Mouse (Mus musculus) heart, postnatal 25 days (tissue): Measurements from ENCODE around the gene Olfr134. TPM values are rescaled to one million over a fixed set of nuclear protein-coding genes. Genes with fewer than 3 reads are reported as not detected.
"Not testable (repeated sequence)": the region's sequence is repeated elsewhere in the genome, so short reads cannot be mapped to it uniquely, and the experiment has no call there.

Experiments
- DNase-seq: peaks from one replicate; pipeline ENCODE4 v3.0.0; 2022; ENCODE audit warnings: low spot score
- intact Hi-C: fragments of 180-260 bp; cut with DNase I; formaldehyde crosslinking; loops from one replicate; pipeline ENCODE4 v1.15.1; 2025
- total RNA-seq, 2 experiments: library from RNA; stranded (reverse); gene quantifications; 2 replicates each; pipeline ENCODE4 v1.2.3; 2021

Olfr134 gene
- not detected for total RNA-seq

DNA sequence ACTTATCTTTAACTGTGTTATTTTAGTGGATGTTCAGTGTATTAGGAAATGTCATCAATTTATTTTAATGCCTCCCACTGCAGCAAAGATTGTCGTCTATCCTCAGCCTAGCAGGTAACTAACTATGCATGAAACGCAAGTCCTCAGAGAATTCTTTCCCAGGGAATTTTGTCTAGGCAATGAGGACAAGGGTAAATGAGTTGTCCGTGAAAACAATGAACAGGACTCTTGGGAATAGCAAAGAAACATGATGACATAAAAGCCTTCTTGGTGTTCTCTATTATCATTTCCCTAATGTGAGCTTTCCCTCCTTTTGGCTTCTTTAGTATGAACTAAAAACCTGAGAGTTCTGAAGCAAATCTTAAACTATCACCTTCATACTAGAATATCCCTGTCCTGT, at the start of gene Olfr134:
TSS of gene Olfr134 (plus strand) at position 301 of the 400 bp plus-strand sequence.
- intact Hi-C loops: no loop called here

DNA sequence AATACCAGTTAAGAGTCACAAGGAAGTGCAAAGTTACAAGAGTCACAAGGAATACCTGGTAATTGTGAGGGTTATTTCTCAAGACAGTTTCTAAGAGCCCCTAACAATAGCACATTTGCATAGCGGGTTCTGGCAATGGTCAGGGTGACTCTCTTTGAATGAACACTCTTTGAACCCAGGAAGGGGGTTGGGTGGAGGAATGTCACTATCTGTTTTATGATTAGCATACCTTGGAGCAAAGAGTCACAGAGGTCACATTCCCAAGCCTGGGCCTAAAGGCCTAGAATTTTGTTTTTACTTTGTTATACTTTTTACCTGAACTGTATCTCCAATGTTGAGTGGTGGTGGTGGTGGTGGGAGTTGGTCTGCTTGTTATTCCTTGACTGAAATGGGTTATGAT, 47.0 kb upstream of the Olfr134 start:
- DNase-seq, intact Hi-C loops: not testable (repeated sequence)

More for the DNA sequence above, at the start of gene Olfr134:
- no peak for DNase-seq

DNA sequence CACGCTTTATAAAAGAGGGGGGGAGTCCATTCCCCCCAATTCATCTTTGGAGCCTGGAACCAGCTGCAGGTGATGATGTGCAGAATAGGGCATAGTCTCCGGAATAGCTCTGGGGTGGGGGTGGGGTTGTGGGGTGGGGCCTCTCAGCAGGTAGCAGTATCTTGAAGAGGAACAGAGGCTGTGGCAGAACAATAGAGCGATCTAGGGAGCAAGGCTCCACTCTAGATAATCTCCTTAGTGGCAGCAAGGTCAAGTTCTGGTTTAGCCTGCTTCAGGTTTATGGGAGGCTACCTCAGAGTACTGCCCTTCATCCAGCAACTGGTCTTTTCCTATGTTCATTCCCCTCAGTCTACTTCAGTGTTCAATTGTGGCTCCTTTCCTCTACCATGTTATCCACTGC, 45.8 kb upstream of the Olfr134 start:
- DNase-seq, intact Hi-C loops: not testable (repeated sequence)

DNA sequence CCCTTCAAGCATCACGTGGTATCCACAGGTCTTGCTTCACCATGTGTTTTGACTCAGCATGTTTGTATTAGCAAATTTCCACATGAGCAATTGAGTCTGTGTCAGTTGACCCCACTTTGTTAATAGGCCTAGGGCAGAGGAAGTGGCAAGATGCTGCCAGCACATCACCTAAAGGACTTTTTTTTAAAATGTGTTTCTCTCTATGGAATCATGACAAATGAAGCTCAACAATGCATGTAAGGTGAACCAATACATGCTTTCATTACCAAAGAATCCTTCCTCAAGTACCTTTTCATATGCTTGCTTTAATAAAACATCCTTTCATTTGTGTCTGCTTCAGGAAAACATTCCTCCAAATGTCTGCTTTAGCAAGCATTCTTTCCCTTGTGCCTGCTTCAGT, 36.8 kb upstream of the Olfr134 start, which contains the start of gene Olfr132:
TSS of gene Olfr132 (minus strand) at position 101 of the 400 bp plus-strand sequence.
- intact Hi-C loops: no loop called here
- no peak for DNase-seq

DNA sequence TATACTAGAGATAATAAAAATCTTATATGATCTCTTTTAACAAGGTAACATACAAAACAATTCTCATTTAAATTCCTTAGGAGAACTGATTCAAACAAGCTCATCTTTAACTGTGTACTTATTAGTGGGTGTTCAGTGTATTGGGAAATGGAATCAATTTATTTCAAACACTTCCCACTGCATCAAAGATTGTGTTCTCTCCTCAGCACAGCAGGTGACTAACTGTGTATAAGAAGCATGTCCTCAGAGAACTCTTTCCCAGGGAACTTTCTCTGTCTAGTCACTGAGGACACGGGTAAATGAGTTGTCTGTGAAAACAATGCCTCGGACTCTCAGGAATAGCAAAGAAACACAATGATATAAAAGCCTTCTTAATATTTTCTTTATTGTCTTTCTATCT, 26.2 kb upstream of the Olfr134 start, which contains the start of gene Olfr133:
TSS of gene Olfr133 (plus strand) at position 301 of the 400 bp plus-strand sequence.
- intact Hi-C loops: no loop called here
- no peak for DNase-seq

DNA sequence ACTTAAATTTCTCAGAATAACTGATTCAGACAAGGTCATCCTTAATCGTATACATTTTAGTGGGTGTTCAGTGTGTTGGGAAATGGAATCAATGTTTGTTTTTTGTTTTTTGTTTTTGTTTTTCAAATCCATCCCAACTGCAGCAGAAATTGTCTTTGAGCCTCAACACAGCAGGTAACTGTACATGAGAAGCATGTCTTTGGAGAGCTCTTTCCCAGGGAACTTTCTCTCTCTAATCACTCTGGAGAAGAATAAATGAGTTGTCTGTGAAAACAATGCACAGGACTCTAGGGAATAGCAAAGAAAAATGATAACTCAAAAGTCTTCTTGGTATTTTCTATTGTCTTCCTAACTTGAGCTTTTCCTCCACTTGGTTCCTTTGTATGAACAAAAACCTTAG, 32.8 kb downstream of the Olfr134 start, which contains the start of gene Olfr135:
TSS of gene Olfr135 (plus strand) at position 301 of the 400 bp plus-strand sequence.
- no peak for DNase-seq
- intact Hi-C loops: no loop called here

Other genes starting within 250 kb of the Olfr134 start
- not detected for gene Olfr761, start 218.3 kb upstream of the Olfr134 start, total RNA-seq
- not detected for gene Olfr129, start 111.3 kb upstream of the Olfr134 start, total RNA-seq
- not detected for gene Olfr130, start 107.5 kb upstream of the Olfr134 start, total RNA-seq
- not detected for gene Olfr131, start 82.7 kb upstream of the Olfr134 start, total RNA-seq
- not detected for gene Olfr132, start 36.9 kb upstream of the Olfr134 start, total RNA-seq
- not detected for gene Olfr133, start 26.1 kb upstream of the Olfr134 start, total RNA-seq
- not detected for gene Olfr135, start 32.9 kb downstream of the Olfr134 start, total RNA-seq
- not detected for gene Olfr138, start 89.6 kb downstream of the Olfr134 start, total RNA-seq
- gene Olfr137, start 136.2 kb downstream of the Olfr134 start, total RNA-seq: not detected
- not detected for gene Olfr136, start 158.4 kb downstream of the Olfr134 start, total RNA-seq
- not detected for gene Esp36, start 248.8 kb downstream of the Olfr134 start, total RNA-seq